Mouse (Mus musculus) kidney, adult 8-10 months (tissue): ENCODE results near the gene P2rx7.
A peak's percentile ranks its signal among the peaks of the same experiment; 100 is the strongest.

Experiments used
- DNase-seq, 2 experiments: peaks; one replicate each; pipeline ENCODE4 v3.0.0; 2022

P2rx7 gene

GRCm38 (mm10) chr5:122695516-122695915 lies 51.8 kb downstream of the P2rx7 start:
- DNase-seq: no peak

GRCm38 (mm10) chr5:122698041-122698700 lies 54.5 kb downstream of the P2rx7 start:
- no peak for DNase-seq

GRCm38 (mm10) chr5:122698701-122699060 lies 55.0 kb downstream of the P2rx7 start:
- DNase-seq: no peak

GRCm38 (mm10) chr5:122700109-122700836 lies 56.6 kb downstream of the P2rx7 start:
- no peak for DNase-seq

- DNase-seq: no peak
These were observed 57.1 kb downstream of the P2rx7 start for GRCm38 (mm10) chr5:122700837-122701212.

GRCm38 (mm10) chr5:122702156-122702555 lies 58.4 kb downstream of the P2rx7 start:
- peak in 1 of 2 experiments; percentile 32 for DNase-seq

GRCm38 (mm10) chr5:122703574-122703973 lies 59.9 kb downstream of the P2rx7 start:
- no peak for DNase-seq

GRCm38 (mm10) chr5:122704571-122704970 lies 60.9 kb downstream of the P2rx7 start:
- DNase-seq: peak; percentile 53 to 64

GRCm38 (mm10) chr5:122705174-122705573 lies 61.5 kb downstream of the P2rx7 start:
- DNase-seq: no peak

GRCm38 (mm10) chr5:122706917-122707275 lies 63.2 kb downstream of the P2rx7 start:
- no peak for DNase-seq

- DNase-seq: peak; percentile 85
These were observed 63.8 kb downstream of the P2rx7 start, which contains the start of gene P2rx4 for GRCm38 (mm10) chr5:122707276-122708181. Gene P2rx4, plus strand, starts transcription at chr5:122707544.

- no peak for DNase-seq
These were observed 65.1 kb downstream of the P2rx7 start for GRCm38 (mm10) chr5:122708819-122709218.

GRCm38 (mm10) chr5:122715723-122716122 lies 72.0 kb downstream of the P2rx7 start:
- DNase-seq: no peak

GRCm38 (mm10) chr5:122716793-122717192 lies 73.1 kb downstream of the P2rx7 start:
- no peak for DNase-seq

GRCm38 (mm10) chr5:122718400-122718799 lies 74.7 kb downstream of the P2rx7 start:
- no peak for DNase-seq

GRCm38 (mm10) chr5:122719168-122719567 lies 75.5 kb downstream of the P2rx7 start:
- no peak for DNase-seq

GRCm38 (mm10) chr5:122725453-122725852 lies 81.7 kb downstream of the P2rx7 start:
- DNase-seq: no peak

GRCm38 (mm10) chr5:122726068-122726467 lies 82.4 kb downstream of the P2rx7 start:
- peak; percentile 45 to 70 for DNase-seq

- no peak for DNase-seq
These were observed 82.9 kb downstream of the P2rx7 start for GRCm38 (mm10) chr5:122726595-122726994.

- DNase-seq: no peak
These were observed 83.4 kb downstream of the P2rx7 start for GRCm38 (mm10) chr5:122727096-122727495.

GRCm38 (mm10) chr5:122730776-122731175 lies 87.1 kb downstream of the P2rx7 start:
- DNase-seq: peak; percentile 25 to 45

- DNase-seq: peak; percentile 37 to 66
These were observed 87.6 kb downstream of the P2rx7 start for GRCm38 (mm10) chr5:122731321-122731720.

GRCm38 (mm10) chr5:122731991-122732673 lies 88.4 kb downstream of the P2rx7 start:
- peak; percentile 13 to 28 for DNase-seq
